Mouse (Mus musculus): ENCODE results near the gene Ibtk. TPM values are rescaled to one million over a fixed set of nuclear protein-coding genes. Genes with fewer than 3 reads are reported as not detected.

The Ibtk gene
- polyA plus RNA-seq, 1 experiment from 2014 or later, result 46.1 TPM

GRCm38 (mm10) chr9:85767255-85767654, 18.1 kb upstream of the Ibtk start:
- H3K4me3 ChIP-seq (ENCODE audit: low read depth, low read length), result no peak overlapping the region
- DNase-seq (ENCODE audit: low spot score), result no peak
- WGBS, result 94% methylated on average over 2 of the region's 2 CpGs
- no peak for ATAC-seq (ENCODE audit: insufficient read depth, low FRiP score, low TSS enrichment)
- H3K9me3 ChIP-seq (ENCODE audit: control insufficient read depth, low read length), result no peaks in the 10 kb centered on the region
- no peaks in the 10 kb centered on the region for H3K4me1 ChIP-seq (ENCODE audit: control insufficient read depth, insufficient read depth, low read length)
- H3K4me2 ChIP-seq (ENCODE audit: low read depth), result no peak overlapping the region
- no peaks in the 10 kb centered on the region for H3K27me3 ChIP-seq (ENCODE audit: control insufficient read depth, insufficient read depth, low read length)
- no peak overlapping the region for H3K27ac ChIP-seq (ENCODE audit: low read depth, low read length)
- no peaks in the 10 kb centered on the region for H3K36me3 ChIP-seq (ENCODE audit: control insufficient read depth, insufficient read depth, low read length)
- H3K9ac ChIP-seq (ENCODE audit: low read length), result no peak overlapping the region

GRCm38 (mm10) chr9:85762476-85762875, 13.3 kb upstream of the Ibtk start:
- H3K4me3 ChIP-seq (ENCODE audit: low read depth, low read length), result no peak overlapping the region
- 94% methylated on average over 1 of the region's 1 CpGs for WGBS
- H3K36me3 ChIP-seq (ENCODE audit: control insufficient read depth, insufficient read depth, low read length), result no peaks in the 10 kb centered on the region
- no peak overlapping the region for H3K4me2 ChIP-seq (ENCODE audit: low read depth)
- H3K27ac ChIP-seq (ENCODE audit: low read depth, low read length), result no peak overlapping the region
- H3K27me3 ChIP-seq (ENCODE audit: control insufficient read depth, insufficient read depth, low read length), result no peaks in the 10 kb centered on the region
- DNase-seq (ENCODE audit: low spot score), result no peak
- no peak for ATAC-seq (ENCODE audit: insufficient read depth, low FRiP score, low TSS enrichment)
- no peaks in the 10 kb centered on the region for H3K4me1 ChIP-seq (ENCODE audit: control insufficient read depth, insufficient read depth, low read length)
- H3K9ac ChIP-seq (ENCODE audit: low read length), result no peak overlapping the region
- H3K9me3 ChIP-seq (ENCODE audit: control insufficient read depth, low read length), result no peaks in the 10 kb centered on the region

- H3K9me3 ChIP-seq (ENCODE audit: control insufficient read depth, low read length), result no peaks in the 10 kb centered on the region
- ATAC-seq (ENCODE audit: insufficient read depth, low FRiP score, low TSS enrichment) (no peak), DNase-seq (ENCODE audit: low spot score) (no peak)
- 90% methylated on average over 7 of the region's 7 CpGs for WGBS
- H3K36me3 ChIP-seq (ENCODE audit: control insufficient read depth, insufficient read depth, low read length), result no peaks in the 10 kb centered on the region
- no peaks in the 10 kb centered on the region; the same call in 1 of the 2 replicates for H3K4me1 ChIP-seq (ENCODE audit: control insufficient read depth, insufficient read depth, low read length)
- no peak overlapping the region for H3K4me3 ChIP-seq (ENCODE audit: low read depth, low read length)
- no peak overlapping the region for H3K4me2 ChIP-seq (ENCODE audit: low read depth)
- H3K27me3 ChIP-seq (ENCODE audit: control insufficient read depth, insufficient read depth, low read length), result no peaks in the 10 kb centered on the region
- H3K27ac ChIP-seq (ENCODE audit: low read depth, low read length), result no peak overlapping the region
- no peak overlapping the region for H3K9ac ChIP-seq (ENCODE audit: low read length)
Observed at GRCm38 (mm10) chr9:85750797-85751196, 1.7 kb upstream of the Ibtk start.

- Histone ChIP-seq H3K4me2 (ENCODE audit: low read depth) (peak overlapping the region; percentile 71), H3K9ac (ENCODE audit: low read length) (peak overlapping the region; percentile 99), H3K4me3 (ENCODE audit: low read depth, low read length) (peak overlapping the region; percentile 75), H3K27ac (ENCODE audit: low read depth, low read length) (peak overlapping the region; percentile 98; the same call in 1 of the 2 replicates), H3K4me1 (ENCODE audit: control insufficient read depth, insufficient read depth, low read length) (no peaks in the 10 kb centered on the region; the same call in 1 of the 2 replicates), H3K36me3 (ENCODE audit: control insufficient read depth, insufficient read depth, low read length) (no peaks in the 10 kb centered on the region), H3K9me3 (ENCODE audit: control insufficient read depth, low read length) (no peaks in the 10 kb centered on the region), H3K27me3 (ENCODE audit: control insufficient read depth, insufficient read depth, low read length) (no peaks in the 10 kb centered on the region)
- DNase-seq (ENCODE audit: low spot score), result no peak
- WGBS, result 32% methylated on average over 5 of the region's 5 CpGs
- ATAC-seq (ENCODE audit: insufficient read depth, low FRiP score, low TSS enrichment), result no peak; the same call in 1 of the 2 replicates
Observed at GRCm38 (mm10) chr9:85749922-85750509, 882 bp upstream of the Ibtk start.

- Histone ChIP-seq H3K4me2 (ENCODE audit: low read depth) (peak overlapping the region; percentile 67), H3K9ac (ENCODE audit: low read length) (peak overlapping the region; percentile 99), H3K4me1 (ENCODE audit: control insufficient read depth, insufficient read depth, low read length) (no peaks in the 10 kb centered on the region; the same call in 1 of the 2 replicates), H3K9me3 (ENCODE audit: control insufficient read depth, low read length) (no peaks in the 10 kb centered on the region), H3K27me3 (ENCODE audit: control insufficient read depth, insufficient read depth, low read length) (no peaks in the 10 kb centered on the region), H3K36me3 (ENCODE audit: control insufficient read depth, insufficient read depth, low read length) (no peaks in the 10 kb centered on the region), H3K4me3 (ENCODE audit: low read depth, low read length) (peak overlapping the region; percentile 75), H3K27ac (ENCODE audit: low read depth, low read length) (peak overlapping the region; percentile 98)
- 2% methylated on average over 39 of the region's 43 CpGs for WGBS
- ATAC-seq (ENCODE audit: insufficient read depth, low FRiP score, low TSS enrichment) (peak; percentile 75), DNase-seq (ENCODE audit: low spot score) (peak; percentile 85)
Observed at GRCm38 (mm10) chr9:85748204-85749141, 661 bp downstream of the Ibtk start.

GRCm38 (mm10) chr9:85745566-85745965, 3.6 kb downstream of the Ibtk start:
- Histone ChIP-seq H3K4me3 (ENCODE audit: low read depth, low read length) (no peak overlapping the region), H3K27ac (ENCODE audit: low read depth, low read length) (no peak overlapping the region), H3K9me3 (ENCODE audit: control insufficient read depth, low read length) (no peaks in the 10 kb centered on the region), H3K36me3 (ENCODE audit: control insufficient read depth, insufficient read depth, low read length) (0 out of 2 replicates have a peak, but pooled peaks cover 2% of the 10 kb centered on the region), H3K9ac (ENCODE audit: low read length) (no peak overlapping the region), H3K4me2 (ENCODE audit: low read depth) (no peak overlapping the region), H3K4me1 (ENCODE audit: control insufficient read depth, insufficient read depth, low read length) (no peaks in the 10 kb centered on the region; the same call in 1 of the 2 replicates), H3K27me3 (ENCODE audit: control insufficient read depth, insufficient read depth, low read length) (no peaks in the 10 kb centered on the region)
- DNase-seq (ENCODE audit: low spot score), result no peak
- no peak for ATAC-seq (ENCODE audit: insufficient read depth, low FRiP score, low TSS enrichment)
- WGBS, result 96% methylated on average over 2 of the region's 2 CpGs

GRCm38 (mm10) chr9:85743358-85743757, 5.8 kb downstream of the Ibtk start:
- Histone ChIP-seq H3K36me3 (ENCODE audit: control insufficient read depth, insufficient read depth, low read length) (0 out of 2 replicates have a peak, but pooled peaks cover 2% of the 10 kb centered on the region), H3K4me3 (ENCODE audit: low read depth, low read length) (no peak overlapping the region), H3K9me3 (ENCODE audit: control insufficient read depth, low read length) (no peaks in the 10 kb centered on the region), H3K27me3 (ENCODE audit: control insufficient read depth, insufficient read depth, low read length) (no peaks in the 10 kb centered on the region), H3K9ac (ENCODE audit: low read length) (no peak overlapping the region), H3K4me2 (ENCODE audit: low read depth) (no peak overlapping the region), H3K27ac (ENCODE audit: low read depth, low read length) (no peak overlapping the region), H3K4me1 (ENCODE audit: control insufficient read depth, insufficient read depth, low read length) (no peaks in the 10 kb centered on the region; the same call in 1 of the 2 replicates)
- WGBS, result 92% methylated on average over 11 of the region's 11 CpGs
- ATAC-seq (ENCODE audit: insufficient read depth, low FRiP score, low TSS enrichment) (no peak), DNase-seq (ENCODE audit: low spot score) (no peak)

GRCm38 (mm10) chr9:85742107-85742506, 7.0 kb downstream of the Ibtk start:
- no peak overlapping the region for H3K9ac ChIP-seq (ENCODE audit: low read length)
- no peak for ATAC-seq (ENCODE audit: insufficient read depth, low FRiP score, low TSS enrichment)
- no peak overlapping the region for H3K4me3 ChIP-seq (ENCODE audit: low read depth, low read length)
- no peaks in the 10 kb centered on the region for H3K4me1 ChIP-seq (ENCODE audit: control insufficient read depth, insufficient read depth, low read length)
- no peak overlapping the region for H3K27ac ChIP-seq (ENCODE audit: low read depth, low read length)
- H3K9me3 ChIP-seq (ENCODE audit: control insufficient read depth, low read length), result no peaks in the 10 kb centered on the region
- no peak for DNase-seq (ENCODE audit: low spot score)
- 0 out of 2 replicates have a peak, but pooled peaks cover 2% of the 10 kb centered on the region for H3K36me3 ChIP-seq (ENCODE audit: control insufficient read depth, insufficient read depth, low read length)
- no peaks in the 10 kb centered on the region for H3K27me3 ChIP-seq (ENCODE audit: control insufficient read depth, insufficient read depth, low read length)
- 95% methylated on average over 4 of the region's 4 CpGs for WGBS
- H3K4me2 ChIP-seq (ENCODE audit: low read depth), result no peak overlapping the region
